Mouse (Mus musculus) neural tube, embryonic 11.5 days (tissue): ENCODE measurements around the gene H6pd. TPM values are rescaled to one million over a fixed set of nuclear protein-coding genes. Genes with fewer than 3 reads are reported as not detected.
A peak's percentile ranks its signal among the peaks of the same experiment; 100 is the strongest.

ENCODE experiments used
- ATAC-seq: fragments of 200-750 bp; cut with Nextera tagmentation; 2 replicates; pipeline ENCODE4 v1.8.0; 2017; ENCODE audit warnings: moderate number of reproducible peaks, mild to moderate bottlenecking, moderate TSS enrichment, moderate library complexity; ENCODE audit not compliant: insufficient read depth, low FRiP score, low TSS enrichment
- DNase-seq: peaks from one replicate; pipeline ENCODE4 v3.0.0-alpha.2; 2015; ENCODE audit warnings: low spot score
- H3K27ac ChIP-seq: fragments of 300-500 bp; sonication (generic); 2 replicates; pipeline ENCODE4 v1.5.1; 2014; ENCODE audit warnings: low read depth, mild to moderate bottlenecking, low read length
- H3K27me3 ChIP-seq: fragments of 300-500 bp; sonication (generic); 2 replicates; pipeline ENCODE4 v1.6.1; 2014; ENCODE audit warnings: mild to moderate bottlenecking, low read length, mixed read lengths; ENCODE audit not compliant: control insufficient read depth, insufficient read depth
- H3K36me3 ChIP-seq: fragments of 300-500 bp; sonication (generic); 2 replicates; pipeline ENCODE4 v1.6.1; 2014; ENCODE audit warnings: mild to moderate bottlenecking, low read length, moderate library complexity, mixed read lengths; ENCODE audit not compliant: control insufficient read depth, insufficient read depth
- H3K4me1 ChIP-seq: fragments of 300-500 bp; sonication (generic); 2 replicates; pipeline ENCODE4 v1.6.1; 2014; ENCODE audit warnings: low read length, mixed read lengths; ENCODE audit not compliant: control insufficient read depth, insufficient read depth
- H3K4me2 ChIP-seq: fragments of 300-500 bp; sonication (generic); 2 replicates; pipeline ENCODE4 v1.6.1; 2014; ENCODE audit warnings: low read depth, mild to moderate bottlenecking, moderate library complexity
- H3K4me3 ChIP-seq: fragments of 300-500 bp; sonication (generic); 2 replicates; pipeline ENCODE4 v1.5.1; 2014; ENCODE audit warnings: low read depth, low read length
- H3K9ac ChIP-seq: fragments of 300-500 bp; sonication (generic); 2 replicates; pipeline ENCODE4 v1.6.1; 2014; ENCODE audit warnings: mild to moderate bottlenecking, low read length
- H3K9me3 ChIP-seq: fragments of 300-500 bp; sonication (generic); 2 replicates; pipeline ENCODE4 v1.6.1; 2016; ENCODE audit warnings: low read length; ENCODE audit not compliant: control insufficient read depth
- WGBS: fragments of 180-500 bp; shearing (Covaris S2); extraction: QIAGEN DNeasy Blood & Tissue Kit; methylation state at CpG from one replicate; pipeline ENCODE4 v1.1.7; 2014; 5-methylcytosine and 5-hydroxymethylcytosine counted together
- polyA plus RNA-seq: library from polyadenylated mRNA; unstranded; fragments of >200 nt; fragmentation: Nextera tagmentation; extraction: Ambion mirVana; gene quantifications from 2 replicates; pipeline ENCODE4 v1.2.1, GENCODE M21; 2014

H6pd gene
- polyA plus RNA-seq, 1 experiment from 2014 or later: 3.6 TPM

DNA sequence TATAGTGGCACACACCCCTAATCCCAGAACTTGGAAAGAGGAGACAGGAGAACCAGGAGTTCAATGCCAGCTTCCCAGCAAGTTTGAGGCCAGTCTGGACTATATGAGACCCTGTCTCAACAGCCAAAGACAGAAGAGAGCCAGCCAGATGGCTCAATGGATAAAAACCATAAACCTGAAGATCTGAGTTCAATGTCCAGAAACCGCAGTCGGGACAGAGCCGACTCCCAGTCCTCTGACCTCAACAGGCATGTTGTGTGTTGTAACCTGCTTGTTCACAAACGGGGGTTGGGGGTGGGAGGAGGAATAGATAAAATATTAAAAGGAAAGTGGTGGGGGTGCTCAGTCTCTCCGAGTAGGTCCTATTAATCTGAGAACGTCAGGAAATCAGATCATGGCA, 43.6 kb downstream of the H6pd start:
- Histone ChIP-seq H3K4me2 (no peak overlapping the region), H3K4me3 (no peak overlapping the region), H3K9me3 (no peaks in the 10 kb centered on the region), H3K27ac (no peak overlapping the region), H3K27me3 (no peaks in the 10 kb centered on the region), H3K4me1 (no peaks in the 10 kb centered on the region), H3K36me3 (no peaks in the 10 kb centered on the region), H3K9ac (no peak overlapping the region)
- WGBS: 73% methylated on average over 6 of the region's 6 CpGs
- DNase-seq (no peak), ATAC-seq (no peak)

DNA sequence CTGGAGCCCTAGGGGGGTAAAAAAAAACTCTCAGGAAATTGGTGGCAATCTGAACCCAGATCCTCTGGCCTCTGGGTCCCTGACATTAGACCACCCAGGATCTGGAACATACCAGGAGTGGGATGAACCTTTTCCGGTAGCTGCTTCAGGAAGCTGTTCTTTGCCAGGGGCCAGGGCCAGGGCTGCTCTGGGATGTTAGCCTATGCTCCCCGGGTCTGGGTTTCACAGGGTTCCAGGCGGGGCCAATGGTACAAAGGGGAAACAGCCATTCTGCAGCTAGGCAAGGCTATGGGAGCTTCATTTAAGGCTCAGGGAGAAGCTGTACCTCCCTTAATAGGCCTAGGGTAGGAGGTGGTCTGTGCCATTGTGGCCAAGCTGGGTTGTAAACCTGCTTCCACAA, 44.1 kb downstream of the H6pd start:
- Histone ChIP-seq H3K27ac (no peak overlapping the region), H3K36me3 (no peaks in the 10 kb centered on the region), H3K4me3 (no peak overlapping the region), H3K9me3 (no peaks in the 10 kb centered on the region), H3K9ac (no peak overlapping the region), H3K4me1 (no peaks in the 10 kb centered on the region), H3K27me3 (no peaks in the 10 kb centered on the region), H3K4me2 (no peak overlapping the region)
- no peak for ATAC-seq
- DNase-seq: no peak
- WGBS: 28% methylated on average over 3 of the region's 3 CpGs

DNA sequence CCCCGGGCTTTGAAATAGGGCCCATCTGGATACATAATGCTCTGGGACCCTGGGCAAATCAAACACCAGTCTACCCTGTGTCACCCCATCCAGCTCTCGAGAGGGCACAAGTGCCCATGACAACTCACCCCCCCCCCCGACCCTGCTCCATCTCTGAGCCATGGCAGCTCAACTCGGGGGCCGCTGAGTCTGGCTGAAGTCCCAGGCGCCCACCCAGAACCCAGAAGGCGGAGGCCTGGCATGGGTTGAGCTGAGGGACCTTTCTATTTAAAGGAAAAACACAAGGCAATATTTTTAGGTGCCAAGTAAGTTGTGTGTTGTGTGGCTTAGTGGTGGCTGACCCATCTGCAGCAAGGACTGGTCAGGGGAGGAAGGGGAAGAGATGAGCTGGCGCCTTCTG, 44.5 kb downstream of the H6pd start:
- Histone ChIP-seq H3K4me1 (no peaks in the 10 kb centered on the region), H3K4me3 (no peak overlapping the region), H3K9me3 (no peaks in the 10 kb centered on the region), H3K27ac (no peak overlapping the region), H3K27me3 (no peaks in the 10 kb centered on the region), H3K36me3 (no peaks in the 10 kb centered on the region), H3K4me2 (no peak overlapping the region), H3K9ac (no peak overlapping the region)
- ATAC-seq (no peak), DNase-seq (no peak)
- WGBS: 87% methylated on average over 8 of the region's 8 CpGs

DNA sequence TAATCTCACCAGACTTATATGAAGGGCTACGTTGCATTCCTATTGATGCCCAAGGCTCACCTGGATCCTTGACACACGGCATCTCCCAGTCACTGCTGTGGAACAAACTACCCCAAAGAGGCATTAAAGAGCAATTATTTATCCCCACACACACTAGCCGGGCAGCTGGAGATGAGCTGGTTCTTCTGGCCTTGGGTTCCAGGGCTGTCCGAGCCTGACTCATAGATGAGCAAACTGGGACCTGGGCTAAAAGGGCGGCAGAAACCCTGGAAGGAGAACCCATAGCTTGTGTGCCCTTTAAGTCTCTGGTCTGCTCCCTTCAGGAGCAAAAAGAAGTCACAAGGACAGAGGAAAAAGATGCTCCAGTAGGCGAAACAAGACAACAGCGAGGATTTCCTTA, 48.4 kb downstream of the H6pd start:
- Histone ChIP-seq H3K4me1 (no peaks in the 10 kb centered on the region), H3K27ac (no peak overlapping the region), H3K27me3 (peaks cover 8% of the 10 kb centered on the region; the same call in 1 of the 2 replicates), H3K9me3 (no peaks in the 10 kb centered on the region), H3K9ac (no peak overlapping the region), H3K36me3 (no peaks in the 10 kb centered on the region), H3K4me2 (no peak overlapping the region), H3K4me3 (no peak overlapping the region)
- ATAC-seq: no peak
- 91% methylated on average over 7 of the region's 7 CpGs for WGBS
- DNase-seq: no peak

DNA sequence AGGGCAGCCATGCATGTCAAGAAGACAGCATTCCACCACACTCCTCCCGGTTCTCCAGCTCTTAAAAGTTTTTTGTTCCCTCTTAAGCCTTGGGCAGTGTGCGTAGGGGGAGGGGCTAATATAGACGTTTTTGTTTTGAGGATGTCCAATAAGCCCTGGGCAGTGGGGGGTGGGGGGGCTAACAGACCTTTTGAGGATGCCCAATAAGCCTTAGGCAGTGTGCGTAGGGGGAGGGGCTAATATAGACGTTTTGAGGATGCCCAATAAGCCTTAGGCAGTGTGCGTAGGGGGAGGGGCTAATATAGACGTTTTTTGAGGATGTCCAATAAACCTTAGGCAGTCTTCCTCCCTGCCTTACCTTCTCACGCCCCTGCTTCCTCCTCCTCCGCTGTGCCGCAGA, 49.0 kb downstream of the H6pd start:
- Histone ChIP-seq H3K4me2 (no peak overlapping the region), H3K4me3 (no peak overlapping the region), H3K9ac (no peak overlapping the region), H3K27me3 (peaks cover 8% of the 10 kb centered on the region; the same call in 1 of the 2 replicates), H3K27ac (no peak overlapping the region), H3K4me1 (no peaks in the 10 kb centered on the region), H3K36me3 (no peaks in the 10 kb centered on the region), H3K9me3 (no peaks in the 10 kb centered on the region)
- 58% methylated on average over 10 of the region's 10 CpGs for WGBS
- no peak for DNase-seq
- no peak for ATAC-seq

DNA sequence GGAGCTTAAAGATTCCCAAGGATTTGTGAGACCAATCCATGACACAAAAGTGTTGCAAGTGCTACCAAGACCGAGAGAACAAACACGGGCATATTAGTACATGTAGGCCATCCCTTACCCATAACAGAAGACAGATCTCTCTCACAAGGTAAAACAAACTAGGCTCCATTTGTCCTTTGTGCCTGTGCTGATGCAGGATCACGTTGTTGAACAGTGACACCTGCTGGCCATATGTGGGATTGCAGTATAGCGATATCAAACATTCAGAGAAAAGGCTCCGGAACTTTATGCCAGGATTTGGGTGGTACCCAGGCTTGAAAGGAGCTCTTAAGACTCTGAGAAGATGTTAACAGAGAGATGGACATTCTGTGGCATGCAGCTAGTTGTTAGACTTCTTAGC, 50.3 kb downstream of the H6pd start:
- ATAC-seq (no peak), DNase-seq (peak; percentile 78)
- Histone ChIP-seq H3K4me3 (no peak overlapping the region), H3K4me2 (no peak overlapping the region), H3K9me3 (no peaks in the 10 kb centered on the region), H3K4me1 (peaks cover 2% of the 10 kb centered on the region; the same call in 1 of the 2 replicates), H3K9ac (no peak overlapping the region), H3K27me3 (peaks cover 8% of the 10 kb centered on the region; the same call in 1 of the 2 replicates), H3K36me3 (no peaks in the 10 kb centered on the region), H3K27ac (no peak overlapping the region)
- WGBS: 2% methylated on average over 5 of the region's 5 CpGs

DNA sequence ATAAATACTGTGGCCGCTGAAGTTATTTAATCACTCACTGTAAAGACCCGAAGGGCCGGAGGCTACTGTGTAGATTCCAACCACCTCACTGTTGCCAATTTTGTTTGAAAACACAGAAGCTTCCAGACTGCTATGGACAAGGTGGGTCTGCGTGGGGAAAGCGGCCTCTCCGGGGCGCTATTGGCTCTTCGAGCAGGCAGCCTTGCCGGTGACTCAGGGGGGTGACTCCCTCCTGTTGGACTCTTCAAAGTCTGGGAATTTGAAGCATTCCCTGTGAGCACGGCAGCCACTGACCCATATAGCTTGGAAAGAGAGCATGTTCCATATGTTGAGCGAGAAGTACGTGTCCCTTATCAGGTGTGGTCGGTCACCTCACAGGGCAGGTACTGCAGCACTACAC, 52.8 kb downstream of the H6pd start:
- Histone ChIP-seq H3K27me3 (peaks cover 8% of the 10 kb centered on the region; the same call in 1 of the 2 replicates), H3K27ac (no peak overlapping the region), H3K9me3 (no peaks in the 10 kb centered on the region), H3K4me1 (peaks cover 11% of the 10 kb centered on the region), H3K4me3 (no peak overlapping the region), H3K9ac (no peak overlapping the region), H3K4me2 (no peak overlapping the region), H3K36me3 (no peaks in the 10 kb centered on the region)
- 48% methylated on average over 13 of the region's 13 CpGs for WGBS
- DNase-seq: no peak
- no peak for ATAC-seq

DNA sequence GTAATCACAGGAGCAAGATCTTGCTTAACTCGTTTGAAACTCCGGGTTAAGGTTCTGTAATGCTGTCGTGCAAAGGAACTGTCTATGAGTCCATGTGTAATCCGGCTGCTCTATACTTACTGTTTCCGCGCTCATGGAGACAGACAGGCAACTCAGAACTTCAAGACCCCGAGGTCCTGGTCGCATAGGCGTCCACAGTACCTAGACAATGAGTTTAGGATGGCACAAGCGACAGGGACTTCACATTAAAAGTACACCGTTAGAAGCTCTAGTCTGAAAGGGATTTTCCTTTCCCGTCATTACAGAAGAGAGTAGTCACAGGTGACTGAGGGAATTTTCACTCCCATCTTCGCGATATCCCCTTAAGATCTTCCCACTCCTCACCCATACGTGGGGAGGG, 53.2 kb downstream of the H6pd start:
- H3K9ac ChIP-seq: no peak overlapping the region
- no peak overlapping the region for H3K4me3 ChIP-seq
- H3K4me1 ChIP-seq: peaks cover 11% of the 10 kb centered on the region
- H3K27ac ChIP-seq: no peak overlapping the region
- ATAC-seq (0 out of 2 replicates have a peak, but pooled peaks have one; percentile 5), DNase-seq (no peak)
- 18% methylated on average over 15 of the region's 15 CpGs for WGBS
- peak overlapping the region; percentile 46 for H3K4me2 ChIP-seq
- no peaks in the 10 kb centered on the region for H3K9me3 ChIP-seq
- no peaks in the 10 kb centered on the region for H3K36me3 ChIP-seq
- H3K27me3 ChIP-seq: peaks cover 8% of the 10 kb centered on the region; the same call in 1 of the 2 replicates

DNA sequence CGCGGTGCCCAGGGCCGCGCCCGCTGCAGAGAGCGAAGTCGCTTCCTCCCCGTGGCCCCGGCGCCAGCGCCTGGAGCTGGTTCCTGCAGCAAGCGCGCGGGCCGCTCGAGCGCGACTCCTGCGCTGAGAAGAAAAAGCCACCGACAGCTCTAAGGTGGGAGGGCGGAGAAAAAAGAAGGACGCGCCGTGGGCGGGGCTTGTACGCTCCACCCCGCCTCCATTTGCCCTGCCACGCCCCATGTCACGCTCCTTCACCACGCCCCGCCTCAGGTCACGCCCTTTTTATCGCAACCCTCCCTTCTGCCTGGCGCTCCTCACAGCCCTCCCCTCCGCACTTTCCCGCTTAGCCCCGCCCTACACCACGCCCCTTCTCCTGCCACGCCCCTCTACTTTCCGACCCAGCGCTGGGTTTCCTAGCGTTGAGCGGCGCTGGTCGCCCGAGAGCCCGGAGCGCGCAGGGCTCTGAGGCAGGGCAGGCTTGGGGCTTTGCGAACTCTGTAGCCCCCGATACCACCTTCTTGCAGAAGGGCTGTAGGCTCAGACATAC, 53.9 kb downstream of the H6pd start, which contains the start of gene Spsb1:
Spsb1 (minus strand) TSS at position 151 of the 547 bp plus-strand sequence.
- Histone ChIP-seq H3K27ac (peak within 1 kb of the TSS; percentile 61), H3K4me2 (peak within 1 kb of the TSS; percentile 85), H3K27me3 (peaks cover 8% of the 10 kb centered on the region; the same call in 1 of the 2 replicates), H3K36me3 (no peaks in the 10 kb centered on the region), H3K9me3 (no peaks in the 10 kb centered on the region), H3K4me3 (peak within 1 kb of the TSS; percentile 78), H3K9ac (peak within 1 kb of the TSS; percentile 74), H3K4me1 (peaks cover 11% of the 10 kb centered on the region)
- peak; percentile 85 for ATAC-seq
- under 1% methylated on average over 51 of the region's 51 CpGs for WGBS
- peak; percentile 97 for DNase-seq
